Mouse (Mus musculus): ENCODE data around the gene Rnaseh2b.

- TF ChIP-seq CTCF (IDR thresholded peaks at IDR 0.05; ENCODE audit: insufficient read depth, low read depth, low read length) (no peak), POLR2A (IDR thresholded peaks at IDR 0.05; ENCODE audit: insufficient read depth, low read depth, low read length) (no peak)
These were observed 50.3 kb downstream of the Rnaseh2b start for GRCm38 (mm10) chr14:62342643-62343144.
